Mouse (Mus musculus) testis, postnatal 10 days (tissue): ENCODE results near the gene Ccdc85c.
A peak's percentile ranks its signal among the peaks of the same experiment; 100 is the strongest.

ENCODE experiments used
- DNase-seq: peaks from one replicate; pipeline ENCODE4 v3.0.0; 2021; ENCODE audit warnings: low spot score

Gene Ccdc85c

DNA sequence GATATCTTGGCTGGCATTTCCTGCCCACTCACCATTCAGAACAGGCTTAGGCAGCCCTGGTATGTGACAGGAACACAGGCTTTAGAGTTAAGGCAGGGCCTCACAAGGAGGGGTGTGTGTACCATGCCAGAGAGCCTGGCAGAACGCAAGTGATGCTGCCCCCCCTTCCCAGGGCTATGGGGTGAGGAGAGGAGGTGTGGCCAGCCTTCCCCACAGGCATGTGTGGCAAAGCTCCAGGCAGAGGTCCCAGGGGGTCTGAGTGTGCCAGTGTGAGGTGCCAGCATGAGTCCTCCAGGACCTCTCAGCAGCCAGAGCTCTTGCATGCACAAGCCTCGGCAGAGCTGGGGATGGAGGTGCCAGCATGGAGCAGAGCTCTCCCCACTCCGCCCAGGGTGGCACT, 19.4 kb upstream of the Ccdc85c start:
- DNase-seq, result no peak

DNA sequence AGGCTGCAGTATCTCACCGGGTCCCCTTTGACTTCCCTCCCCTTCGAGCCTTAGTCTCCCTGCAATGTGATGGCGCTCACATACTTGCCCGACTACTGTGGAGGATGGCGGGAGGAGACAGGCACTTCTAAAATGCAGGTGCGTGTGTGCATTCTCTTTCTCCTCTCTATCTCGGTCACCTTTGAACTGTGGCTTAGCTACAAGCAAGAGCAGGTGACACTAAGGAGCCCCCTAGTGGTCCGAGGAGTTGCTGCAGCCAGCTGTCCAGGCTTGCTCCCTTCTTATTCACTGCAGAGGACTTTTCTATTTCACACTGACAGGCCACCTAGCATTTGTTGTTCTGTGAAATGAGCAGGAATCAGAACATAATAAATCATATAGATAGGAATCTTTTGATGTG, 17.7 kb upstream of the Ccdc85c start:
- DNase-seq, result peak; percentile 83

DNA sequence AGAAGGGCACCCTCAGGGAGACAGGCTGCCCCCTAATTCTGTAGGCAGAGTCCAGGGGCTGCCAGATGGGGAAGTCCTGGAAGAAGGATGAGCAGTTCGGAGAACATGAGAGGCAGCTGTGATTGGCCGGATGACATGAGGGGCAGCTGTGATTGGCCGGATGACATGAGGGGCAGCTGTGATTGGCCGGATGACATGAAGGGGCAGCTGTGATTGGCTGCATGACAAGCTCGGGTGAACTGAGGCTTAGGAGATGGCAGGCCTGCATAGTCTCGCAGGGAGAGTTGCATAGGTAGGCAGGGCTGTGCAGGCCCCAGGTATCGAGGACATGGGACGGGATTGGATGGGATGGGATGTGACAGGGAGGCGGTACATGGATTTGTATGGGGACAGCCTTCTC, 17.2 kb upstream of the Ccdc85c start:
- peak; percentile 56 for DNase-seq

DNA sequence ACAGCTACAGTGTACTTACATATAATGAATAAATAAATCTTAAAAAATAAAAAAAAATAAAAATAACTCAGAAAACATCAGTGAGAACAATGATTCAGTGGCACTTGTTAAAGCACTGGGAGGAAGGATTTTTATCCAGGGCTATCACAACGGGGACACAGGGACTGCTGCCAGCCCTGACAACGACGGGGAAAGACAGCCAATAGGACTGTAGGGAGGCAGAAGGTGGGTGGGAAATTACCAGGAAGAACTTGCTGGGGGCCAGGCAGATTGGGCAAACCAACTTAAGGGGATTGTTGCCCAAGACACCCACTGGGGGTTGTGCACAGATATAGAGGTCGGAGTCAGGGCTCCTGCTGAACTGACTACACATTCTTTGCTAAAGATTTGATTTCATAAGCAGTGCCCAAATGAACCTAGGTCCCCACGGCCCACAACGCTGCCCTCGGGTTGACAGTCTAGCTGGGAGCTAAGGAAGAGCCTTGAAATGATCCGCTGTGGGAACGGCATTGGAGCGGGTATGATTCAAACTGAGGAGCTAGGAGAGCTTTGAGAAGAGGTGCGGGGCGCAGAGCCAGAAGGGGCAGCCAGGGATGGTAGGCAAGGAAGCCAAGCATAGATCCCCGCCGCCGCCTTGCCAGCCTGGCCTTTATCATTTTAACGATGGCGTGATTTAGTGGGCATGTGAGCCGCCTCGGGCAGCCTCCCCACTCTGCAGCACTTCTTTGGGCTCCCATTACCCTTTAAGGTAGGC, 13.1 kb upstream of the Ccdc85c start:
- DNase-seq, result no peak

DNA sequence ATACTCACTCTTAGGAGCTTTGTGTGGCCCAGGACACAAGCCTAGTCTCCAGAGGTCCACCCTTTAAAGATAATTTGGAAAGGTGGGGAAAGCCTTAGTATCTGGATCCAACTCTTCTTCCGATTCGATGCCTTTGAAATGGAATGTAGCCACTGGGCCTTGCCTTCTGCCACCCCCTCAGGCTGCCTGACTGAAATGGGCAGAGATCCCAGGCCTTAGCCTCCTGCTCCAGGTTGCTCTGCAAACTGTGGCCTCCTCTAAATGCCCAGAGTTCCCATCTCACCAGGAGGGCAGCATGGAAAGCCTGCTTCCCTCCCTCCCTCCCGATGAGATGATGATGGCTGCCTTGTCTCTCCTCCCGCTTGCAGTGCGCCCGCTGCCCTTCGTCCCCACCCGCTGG, 11.8 kb upstream of the Ccdc85c start:
- DNase-seq, result no peak

DNA sequence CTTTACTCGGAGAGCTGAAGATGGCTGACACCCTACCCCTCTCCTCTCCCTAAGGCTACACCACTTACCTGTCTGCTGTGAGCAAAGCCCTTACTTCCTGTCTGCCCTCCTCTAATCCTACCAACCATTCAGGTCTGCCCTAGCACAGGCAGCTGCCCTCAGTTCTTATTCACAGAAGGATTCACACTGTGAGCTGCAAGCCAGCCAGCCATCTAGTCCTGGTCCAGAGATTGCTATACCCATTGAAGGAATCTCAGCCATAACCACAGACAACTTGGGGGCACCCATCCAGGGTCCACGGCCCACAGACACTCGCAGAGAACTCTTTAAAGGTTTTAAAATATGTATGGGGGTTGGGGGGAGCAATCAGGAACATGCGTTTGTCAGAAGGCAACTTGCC, 11.2 kb upstream of the Ccdc85c start:
- no peak for DNase-seq

DNA sequence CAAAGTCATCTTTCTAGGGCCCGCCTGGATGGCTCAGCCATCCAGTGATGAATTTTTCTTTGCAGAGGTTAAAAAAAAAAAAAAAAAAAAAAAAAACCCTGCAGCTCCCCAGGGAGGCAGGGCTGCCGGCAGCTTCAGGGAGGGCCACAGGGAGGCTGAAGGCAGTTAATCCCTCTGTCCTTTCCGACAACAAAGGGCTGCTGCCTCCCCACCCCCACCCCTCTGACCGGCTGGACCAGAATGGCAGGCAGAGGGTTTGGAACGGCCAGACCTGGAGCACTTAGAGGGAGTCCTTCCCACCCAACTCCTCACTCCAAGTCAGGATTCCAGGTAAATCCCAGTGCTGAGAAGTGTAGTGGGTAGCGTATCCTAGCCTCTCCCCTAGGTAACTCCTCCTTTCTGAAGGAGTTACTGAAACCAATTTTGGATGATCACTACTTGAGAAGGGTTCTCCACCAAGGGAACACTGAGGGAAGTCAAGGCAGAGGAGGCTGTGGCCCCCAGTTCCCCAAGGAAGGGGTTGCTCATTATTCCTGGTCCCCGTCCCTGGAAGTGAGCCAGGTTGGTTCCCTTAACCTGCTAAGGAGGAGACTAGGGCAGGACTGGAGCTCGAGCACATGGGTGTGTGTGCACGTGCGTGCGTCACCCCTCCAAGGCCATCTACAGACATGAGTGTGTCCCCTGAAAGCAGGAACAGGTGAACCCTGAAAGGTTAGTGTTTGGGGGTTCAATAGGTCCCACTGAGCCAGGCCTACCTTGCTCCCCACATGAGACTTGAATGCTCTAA, 10.2 kb upstream of the Ccdc85c start:
- DNase-seq, result no peak

DNA sequence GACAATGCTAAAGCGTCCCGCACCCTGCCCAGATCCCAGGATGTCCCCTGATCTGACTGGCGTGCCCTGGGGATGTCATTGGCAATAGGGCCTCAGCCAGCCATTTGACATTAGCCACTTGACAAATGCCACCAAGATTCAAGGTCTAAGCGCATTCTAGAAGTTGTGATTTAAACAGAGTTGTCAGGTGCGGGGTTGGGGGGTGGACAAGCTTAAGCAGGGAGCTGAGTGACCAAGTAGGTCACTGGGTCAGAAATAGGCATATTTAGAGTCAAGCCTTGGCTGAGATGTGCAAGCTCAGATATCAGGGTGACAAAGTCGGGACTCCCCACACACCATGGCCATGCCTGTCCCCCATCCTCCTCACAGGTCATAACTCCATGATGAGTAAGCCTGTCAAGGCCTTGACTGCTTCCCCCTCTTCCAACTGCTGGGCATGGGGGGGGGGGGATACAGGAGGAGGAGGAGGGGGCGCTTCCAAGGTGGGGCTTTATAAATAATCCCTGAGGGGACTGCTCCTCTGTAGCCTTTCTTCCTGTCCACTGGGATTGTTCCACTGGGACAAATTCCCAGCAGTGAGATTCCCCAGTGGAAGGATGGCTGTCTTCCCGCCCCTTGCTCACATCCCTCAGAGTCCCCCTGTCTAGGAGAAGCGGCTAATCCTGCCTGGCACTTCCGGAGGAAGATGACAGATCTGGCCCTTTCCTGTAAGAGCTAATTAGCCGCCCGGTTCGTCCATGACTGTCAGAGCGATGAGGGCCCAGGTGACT, 9.4 kb upstream of the Ccdc85c start:
- no peak for DNase-seq

DNA sequence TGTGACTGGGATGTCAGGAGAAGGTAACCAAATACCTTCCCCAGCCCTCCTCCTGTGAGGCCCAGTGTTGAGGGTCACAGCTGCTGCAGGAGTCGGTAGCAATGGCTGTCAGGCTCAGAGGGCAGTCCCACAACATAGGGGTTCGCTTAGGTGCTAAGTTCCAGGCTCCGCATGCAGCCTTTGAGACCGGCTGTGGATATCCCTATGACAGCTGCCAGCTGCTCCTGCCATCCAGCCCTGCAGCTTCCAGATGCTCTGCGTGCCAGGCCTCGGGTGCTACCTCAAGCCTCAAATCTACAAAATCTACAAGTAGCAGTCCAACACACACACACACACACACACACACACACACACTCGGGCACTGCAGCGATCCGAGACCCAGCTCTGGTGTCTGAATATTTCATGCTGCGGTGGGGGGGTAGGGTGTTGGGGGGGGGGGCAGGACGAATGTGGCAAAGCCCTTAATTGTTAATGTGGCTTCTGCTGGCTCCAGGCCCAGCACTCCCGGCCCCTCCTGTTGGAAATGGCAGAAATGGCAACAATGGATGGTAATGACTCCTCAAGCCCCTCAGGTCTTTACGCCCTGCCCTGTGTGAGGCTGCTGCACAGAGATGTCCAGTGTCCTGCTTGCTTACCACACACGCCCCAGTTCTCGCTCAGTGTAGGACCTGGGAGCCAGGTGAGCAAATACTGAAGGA, 3.1 kb upstream of the Ccdc85c start:
- no peak for DNase-seq

DNA sequence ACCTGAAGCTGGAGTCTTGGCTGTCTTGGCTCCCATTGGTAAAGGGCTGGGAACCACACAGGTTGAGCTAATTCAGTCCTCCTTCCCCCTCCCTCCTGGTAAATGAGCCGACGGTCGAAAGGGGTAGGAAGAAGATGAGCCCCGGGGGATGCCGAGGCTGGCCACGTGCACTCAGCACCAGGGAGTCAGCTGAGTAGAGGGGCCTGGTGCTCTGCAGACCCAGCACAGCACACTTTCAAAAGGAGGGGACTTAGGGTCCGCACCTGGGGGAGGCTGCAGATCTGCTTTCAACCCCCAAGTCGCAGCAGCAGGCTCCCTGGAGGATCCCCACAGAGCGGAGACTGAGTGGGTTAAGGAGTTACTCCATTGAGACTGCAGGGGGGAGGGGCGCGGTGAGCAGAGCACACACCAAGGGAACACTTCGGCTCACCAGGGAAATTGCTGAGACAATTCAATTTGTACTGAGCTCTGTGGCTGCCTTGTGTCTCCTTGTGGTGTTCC, 2.2 kb upstream of the Ccdc85c start:
- DNase-seq, result no peak

DNA sequence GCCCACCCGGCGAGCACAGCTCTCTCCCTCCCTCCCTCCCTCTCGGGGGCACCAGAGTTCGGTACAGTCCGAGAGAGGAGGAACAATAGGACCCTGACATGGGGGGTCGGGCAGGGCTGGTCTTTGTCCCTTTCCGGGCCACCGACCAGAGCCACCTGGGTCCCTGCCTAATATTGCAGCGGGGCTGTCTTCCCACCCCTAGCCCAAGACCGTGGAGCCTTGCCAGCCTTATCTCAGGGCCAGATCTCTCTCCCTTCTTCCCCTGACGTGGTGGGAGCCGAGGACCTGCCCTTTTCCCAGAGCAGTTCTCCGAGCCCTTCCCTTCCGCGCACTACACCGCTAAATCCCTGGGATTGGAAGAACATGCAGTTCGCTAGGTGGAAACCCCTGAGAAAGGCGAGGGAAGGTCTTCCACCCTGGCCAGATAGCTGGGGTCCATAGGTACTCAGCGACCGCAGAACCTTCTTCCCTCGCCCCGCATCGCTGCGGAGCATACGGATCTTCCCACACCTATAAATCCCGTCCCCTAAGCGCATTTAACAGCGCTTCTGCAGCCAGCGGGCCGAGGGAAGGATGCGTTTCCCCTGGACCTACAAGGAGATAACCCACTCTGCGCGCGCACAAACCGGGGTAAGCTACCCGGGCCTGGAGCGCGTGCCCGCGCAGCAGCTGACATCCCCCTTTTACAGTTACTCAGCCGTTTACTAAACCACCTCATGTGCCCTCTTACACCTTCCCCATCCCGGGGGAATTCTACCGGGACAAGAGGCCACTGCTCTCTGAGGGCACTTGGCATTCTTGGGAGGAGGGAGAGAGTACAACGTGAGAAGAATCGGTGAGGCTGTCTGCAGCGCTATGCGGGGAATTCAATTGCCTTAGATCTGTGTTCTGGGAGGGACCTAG, 946 bp upstream of the Ccdc85c start:
- DNase-seq, result peak; percentile 64

DNA sequence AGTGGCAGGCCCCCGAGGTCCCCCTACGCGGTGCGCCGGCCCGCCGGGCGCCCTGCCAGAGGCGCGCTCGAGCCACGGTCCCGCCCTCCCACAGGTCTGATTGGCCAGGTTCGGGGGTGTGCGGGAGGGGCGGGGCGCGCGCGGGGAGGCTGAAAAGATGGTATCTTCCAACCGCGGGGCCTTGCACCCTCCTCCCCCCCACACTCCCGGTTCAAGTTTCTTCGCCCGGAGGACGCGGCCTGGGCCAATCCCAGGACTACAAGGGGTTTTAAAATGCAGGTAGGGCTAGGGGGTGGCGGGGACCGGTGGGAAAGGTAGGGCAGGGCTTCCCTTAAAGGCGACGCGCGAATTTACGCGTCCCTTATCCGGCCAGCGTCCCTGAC, 274 bp upstream of the Ccdc85c start:
- DNase-seq, result peak; percentile 98

DNA sequence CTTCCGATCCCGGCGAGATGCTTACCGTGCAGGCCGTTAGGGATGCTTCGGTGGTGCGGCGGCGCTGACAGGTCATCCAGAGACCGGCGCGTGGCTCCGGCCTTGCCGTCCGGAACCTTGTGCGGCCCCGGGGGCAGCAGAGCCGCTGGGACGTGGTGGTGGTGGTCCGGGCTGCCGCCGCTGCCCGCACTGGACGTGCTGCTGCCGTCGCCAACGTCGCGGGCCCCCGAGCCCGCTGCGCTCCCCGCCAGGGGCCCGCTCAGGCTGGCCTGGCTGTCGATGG, 971 bp downstream of the Ccdc85c start:
- DNase-seq, result no peak

DNA sequence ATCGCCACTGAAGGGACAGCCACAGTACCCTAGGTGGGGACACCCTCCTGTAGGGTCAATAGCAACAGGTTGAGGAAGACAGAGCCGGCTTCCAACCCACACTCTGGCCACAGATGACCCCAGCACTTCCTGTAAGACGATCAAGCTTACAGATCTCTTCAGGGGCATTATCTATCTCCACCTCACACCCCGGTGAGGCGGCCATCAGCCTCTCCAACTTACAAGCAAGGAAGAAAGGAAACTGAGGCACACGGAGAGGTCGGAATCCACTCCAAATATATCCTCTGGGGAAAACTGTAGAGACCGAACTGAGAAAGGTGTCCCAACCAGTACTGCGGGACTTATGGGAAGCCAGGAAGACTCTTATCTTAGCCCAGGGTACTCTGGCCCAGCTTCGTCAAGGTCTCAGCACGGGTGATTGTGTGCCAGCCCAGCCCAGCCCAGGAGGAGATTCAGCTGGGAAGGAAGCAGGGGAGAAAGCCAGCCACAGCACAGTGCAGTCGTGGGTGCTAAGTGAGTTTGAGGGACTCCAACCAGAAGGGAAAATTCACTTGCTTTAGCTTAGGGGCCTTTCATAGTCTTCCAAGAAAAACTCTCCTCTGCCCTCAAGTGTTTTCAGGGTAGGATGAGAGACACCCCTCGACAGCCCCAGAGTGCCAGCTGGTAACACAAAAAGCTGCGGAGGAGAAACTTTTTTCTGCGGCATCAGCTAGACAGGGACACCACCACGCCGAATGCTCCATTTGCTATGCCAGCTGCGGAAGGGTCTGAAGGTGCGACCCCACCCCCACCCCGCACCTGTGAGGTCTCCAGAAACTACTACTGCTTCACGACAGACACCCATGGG, 1.5 kb downstream of the Ccdc85c start:
- no peak for DNase-seq

DNA sequence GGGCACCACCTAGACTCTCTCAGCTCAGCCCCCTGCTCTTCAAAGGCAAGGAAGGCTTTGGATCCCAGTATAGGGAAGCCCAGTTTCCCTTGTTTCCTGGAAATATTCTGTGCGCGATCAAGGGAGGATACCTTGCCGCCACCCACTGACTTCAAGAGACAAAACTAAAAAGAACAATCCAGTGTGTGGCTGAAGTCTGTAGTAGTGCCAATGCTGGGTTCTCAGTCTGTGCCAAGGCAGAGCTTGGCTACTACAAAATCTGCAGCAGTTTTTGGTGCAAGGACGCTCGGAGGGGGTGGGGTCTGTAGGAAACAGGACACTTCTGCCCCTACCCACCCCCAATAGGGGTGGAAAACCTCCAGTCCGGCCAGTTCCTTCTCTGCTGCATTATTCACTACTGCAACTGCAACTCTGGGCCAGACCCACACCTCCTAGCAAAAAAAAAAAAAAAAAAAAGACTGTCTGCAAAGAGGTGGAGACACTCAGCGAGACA, 3.0 kb downstream of the Ccdc85c start:
- DNase-seq, result no peak

DNA sequence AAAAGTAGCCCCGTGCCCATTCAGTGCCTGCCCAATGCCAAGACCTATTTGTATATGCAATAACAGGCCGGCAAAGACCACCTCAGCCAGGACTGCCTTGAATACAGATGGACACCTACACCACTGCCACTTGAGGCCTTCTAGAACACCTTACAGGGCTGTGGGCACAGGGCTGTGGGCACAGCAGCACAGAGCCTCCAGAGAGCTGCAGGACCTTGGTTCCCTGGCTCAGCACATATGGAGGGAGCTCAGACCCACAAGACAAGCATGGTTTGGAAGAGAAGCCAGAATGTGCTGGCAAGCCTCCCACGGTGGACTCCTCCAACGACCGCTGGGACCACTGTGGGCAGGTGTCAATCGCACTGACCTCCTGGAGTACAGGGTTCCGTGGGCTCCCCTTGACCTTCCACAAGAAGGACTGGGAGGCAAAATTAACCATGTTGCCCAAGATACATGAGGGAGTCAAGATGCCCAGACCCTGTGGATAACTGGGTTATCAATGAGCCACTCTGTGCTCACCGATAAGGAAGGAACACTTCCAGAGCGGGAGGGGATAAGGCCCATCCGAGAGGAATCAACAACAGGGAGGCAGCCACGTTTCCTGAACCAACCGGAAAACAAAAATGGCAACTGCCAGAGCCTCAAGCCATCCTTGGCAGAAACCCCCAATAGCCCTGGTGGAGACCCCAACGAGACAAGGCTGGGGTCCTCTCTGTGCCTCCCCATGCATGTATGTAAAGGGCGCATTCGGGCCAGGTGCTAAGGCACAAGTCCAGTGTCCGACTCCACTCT, 3.7 kb downstream of the Ccdc85c start:
- DNase-seq, result no peak

DNA sequence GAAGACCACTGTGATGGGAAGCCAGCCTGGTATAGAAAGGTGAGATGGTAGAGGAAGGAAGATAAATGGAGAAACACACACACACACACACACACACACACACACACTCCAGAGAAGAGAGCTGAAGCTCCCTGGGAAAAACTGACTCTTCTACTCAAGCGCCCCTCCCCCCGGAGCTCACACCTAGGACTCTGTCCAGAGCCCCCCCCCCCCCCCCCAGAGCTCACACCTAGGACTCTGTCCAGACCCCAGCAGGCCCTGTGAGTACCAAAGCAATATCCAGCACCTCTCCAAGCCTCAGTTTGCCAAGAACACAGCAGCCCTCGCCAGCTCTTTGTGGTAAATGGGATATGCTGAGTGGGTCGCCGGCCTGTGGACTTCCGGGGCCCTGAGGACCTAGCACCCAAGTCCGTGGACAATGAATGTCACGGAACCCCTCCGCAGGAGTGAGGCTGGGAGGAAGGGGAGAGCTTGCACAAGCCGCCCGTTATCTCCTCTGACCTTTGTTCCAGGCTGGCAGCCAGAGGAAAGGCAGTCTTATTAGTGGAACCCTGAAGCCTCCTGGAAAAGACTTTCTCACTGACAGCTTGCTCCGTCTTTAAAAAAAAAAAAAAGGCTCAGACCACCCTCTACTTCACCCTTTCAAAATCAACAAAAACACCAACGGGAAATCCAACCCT, 4.8 kb downstream of the Ccdc85c start:
- no peak for DNase-seq

DNA sequence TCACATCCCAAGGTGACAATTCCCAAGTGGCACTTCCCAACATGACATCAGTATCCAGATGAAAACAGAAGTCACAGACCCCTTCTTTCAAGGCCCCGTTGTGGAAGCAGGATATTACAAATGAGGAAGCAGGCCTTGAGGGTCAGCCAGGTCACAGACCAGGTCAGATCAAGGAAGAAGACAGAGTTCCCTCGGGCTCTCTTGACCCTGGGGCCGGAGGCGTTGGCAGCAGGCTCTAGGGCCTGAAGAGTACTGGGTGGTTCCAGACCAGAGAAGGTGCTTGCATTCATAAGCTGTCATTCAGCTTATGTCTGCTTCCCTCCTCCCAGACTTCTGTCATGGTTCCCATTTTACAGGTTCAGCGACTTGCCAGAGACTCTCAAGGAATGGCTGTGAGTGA, 5.5 kb downstream of the Ccdc85c start:
- DNase-seq, result no peak

DNA sequence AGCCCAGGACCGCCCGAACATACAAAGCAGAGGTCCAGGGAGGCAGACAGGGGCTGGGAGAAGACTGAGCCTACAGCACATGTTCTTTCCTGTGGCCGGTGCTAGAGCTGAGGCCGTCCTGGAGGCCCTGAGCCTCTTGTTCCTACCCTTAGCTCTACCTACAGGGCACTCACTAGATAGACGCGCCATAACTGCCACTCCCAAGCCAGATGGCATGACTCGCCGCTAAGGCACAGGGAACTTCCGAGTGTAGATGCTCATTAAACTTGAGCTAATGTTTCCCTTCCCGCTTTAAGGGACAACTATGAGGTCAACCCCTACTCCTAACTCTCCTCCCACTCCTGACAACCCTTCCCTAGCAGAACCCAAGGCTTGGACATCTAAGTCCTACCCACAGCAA, 6.3 kb downstream of the Ccdc85c start:
- no peak for DNase-seq
